Mouse (Mus musculus): ENCODE data around the gene Gm14744. TPM values are rescaled to one million over a fixed set of nuclear protein-coding genes. Genes with fewer than 3 reads are reported as not detected.
"Not testable (repeated sequence)": the region's sequence is repeated elsewhere in the genome, so short reads cannot be mapped to it uniquely, and the experiment has no call there.

The Gm14744 gene
- polyA plus RNA-seq (2015; fragmentation: Nextera tagmentation; extraction: Ambion mirVana), result not detected in 2 replicates

GRCm38 (mm10) chrX:77864458-77864857 is at the start of gene Gm14744:
Gene Gm14744 (plus strand): TSS chrX:77864758.
- 77% methylated on average over 2 of the region's 2 CpGs for WGBS
- not testable (repeated sequence) for H3K27ac ChIP-seq (ENCODE audit: low read length); ATAC-seq; H3K36me3 ChIP-seq (ENCODE audit: insufficient read depth, low read length); H3K9ac ChIP-seq (replicated peaks; ENCODE audit: low read depth); DNase-seq (ENCODE audit: low spot score); H3K9me3 ChIP-seq (ENCODE audit: low read length); H3K27me3 ChIP-seq (replicated peaks; ENCODE audit: insufficient read depth, low read length); H3K4me3 ChIP-seq (ENCODE audit: low read depth, low read length); H3K4me1 ChIP-seq (ENCODE audit: insufficient read depth, low read depth, low read length); H3K4me2 ChIP-seq (replicated peaks; ENCODE audit: low read depth, low read length)

- Histone ChIP-seq H3K27me3 (replicated peaks; ENCODE audit: insufficient read depth, low read length) (no peaks in the 10 kb centered on the region), H3K4me2 (replicated peaks; ENCODE audit: low read depth, low read length) (no peak within 1 kb of the TSS), H3K36me3 (ENCODE audit: insufficient read depth, low read length) (no peaks in the 10 kb centered on the region), H3K4me1 (ENCODE audit: insufficient read depth, low read depth, low read length) (no peaks in the 10 kb centered on the region), H3K4me3 (ENCODE audit: low read depth, low read length) (no peak within 1 kb of the TSS), H3K9ac (replicated peaks; ENCODE audit: low read depth) (no peak within 1 kb of the TSS), H3K27ac (ENCODE audit: low read length) (no peak within 1 kb of the TSS), H3K9me3 (ENCODE audit: low read length) (no peaks in the 10 kb centered on the region)
- TF ChIP-seq CTCF (IDR thresholded peaks at IDR 0.05) (no peak), EP300 (IDR thresholded peaks at IDR 0.05) (no peak)
- ATAC-seq, result no peak
- DNase-seq (ENCODE audit: low spot score), result no peak
- WGBS, result 84% methylated on average over 1 of the region's 1 CpGs
Observed at GRCm38 (mm10) chrX:77853523-77853922, 11.0 kb upstream of the Gm14744 start, which contains the start of gene Pbsn. Gene Pbsn (minus strand): TSS chrX:77853623.

- DNase-seq (ENCODE audit: low spot score); ATAC-seq; H3K27ac ChIP-seq (ENCODE audit: low read length); H3K9me3 ChIP-seq (ENCODE audit: low read length); H3K4me3 ChIP-seq (ENCODE audit: low read depth, low read length); H3K4me1 ChIP-seq (ENCODE audit: insufficient read depth, low read depth, low read length); H3K4me2 ChIP-seq (replicated peaks; ENCODE audit: low read depth, low read length); H3K36me3 ChIP-seq (ENCODE audit: insufficient read depth, low read length); H3K27me3 ChIP-seq (replicated peaks; ENCODE audit: insufficient read depth, low read length); H3K9ac ChIP-seq (replicated peaks; ENCODE audit: low read depth): not testable (repeated sequence)
- 35% methylated on average over 2 of the region's 4 CpGs for WGBS
Observed at GRCm38 (mm10) chrX:77880033-77880432, 15.5 kb downstream of the Gm14744 start.

Other genes starting within 250 kb of the Gm14744 start
- 17.5 and 19.6 TPM in 2 replicates for gene Prkx, start 68.5 kb upstream of the Gm14744 start, polyA plus RNA-seq (2015; fragmentation: Nextera tagmentation; extraction: Ambion mirVana)
- gene Pbsn, start 11.1 kb upstream of the Gm14744 start, polyA plus RNA-seq (2015; fragmentation: Nextera tagmentation; extraction: Ambion mirVana), result not detected in 2 replicates
- not detected in 2 replicates for gene 5430402E10Rik, start 60.3 kb downstream of the Gm14744 start, polyA plus RNA-seq (2015; fragmentation: Nextera tagmentation; extraction: Ambion mirVana)
- gene Obp1a, start 226.6 kb downstream of the Gm14744 start, polyA plus RNA-seq (2015; fragmentation: Nextera tagmentation; extraction: Ambion mirVana), result not detected in 2 replicates

Data from lung, postnatal 0 days (tissue).